Mouse (Mus musculus): ENCODE results near the gene Gon7.

Gene Gon7

GRCm38 (mm10) chr12:102706833-102707463 is 50.7 kb downstream of the Gon7 start:
- no peak for DNase-seq (ENCODE audit: low spot score in 2 of 2)

GRCm38 (mm10) chr12:102705906-102706640 is 51.5 kb downstream of the Gon7 start:
- no peak for DNase-seq (ENCODE audit: low spot score in 2 of 2)

- DNase-seq (ENCODE audit: low spot score in 2 of 2) = peak; percentile 82 to 96
Measured at GRCm38 (mm10) chr12:102705216-102705871, 52.3 kb downstream of the Gon7 start.

GRCm38 (mm10) chr12:102704457-102705198 is 53.0 kb downstream of the Gon7 start, which contains the start of gene Itpk1:
Itpk1 (minus strand) TSS chr12:102704930.
- DNase-seq (ENCODE audit: low spot score in 2 of 2) = peak; percentile 54 to 65

DNA sequence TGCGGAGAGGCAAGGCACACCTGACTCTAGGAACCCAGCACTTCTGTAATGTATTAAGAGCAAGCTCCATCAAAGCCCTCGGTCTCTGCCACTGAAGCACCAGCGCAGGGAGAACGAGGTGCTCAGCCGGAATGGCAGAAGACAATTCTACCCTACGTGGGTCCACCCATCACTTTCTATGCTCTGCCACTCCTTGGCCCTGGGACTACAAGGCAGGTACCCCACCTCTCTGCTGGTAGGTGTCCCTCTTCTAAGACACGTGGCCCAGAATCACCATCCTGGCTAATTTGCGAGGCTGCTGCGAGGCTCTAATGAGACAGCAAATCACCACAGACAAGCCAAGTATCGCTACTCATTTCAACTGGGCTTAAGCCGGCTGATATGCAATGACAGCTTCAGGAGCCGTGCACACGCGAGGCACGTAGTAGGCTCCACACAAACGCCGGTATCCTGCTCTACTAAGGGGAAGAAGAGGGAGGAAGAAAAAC is 53.6 kb downstream of the Gon7 start:
- DNase-seq (ENCODE audit: low spot score in 2 of 2) = peak in 1 of 2 experiments; percentile 30

GRCm38 (mm10) chr12:102703441-102703840 is 54.2 kb downstream of the Gon7 start:
- DNase-seq (ENCODE audit: low spot score in 2 of 2) = no peak
